ENCODE assay signal across 9 mouse cellular contexts in genomic region chr7:90128631-90129200, GRCm38 (mm10). TPM values are rescaled to one million over a fixed set of nuclear protein-coding genes. Genes with fewer than 3 reads are reported as not detected.
DNase-seq lines count a peak whose midpoint lies in the region; ATAC-seq and TF ChIP-seq lines count a peak whose summit lies in the region.
"Had no signal": no experiment of that assay in that cellular context is flagged by ENCODE, and none has a peak within 500 bp of the region (broad histone marks: within the 10 kb centered on the region; RNA-seq: fewer than 3 reads in every experiment).

No protein-coding gene starts in this region.

- 0 out of 2 replicates have a peak, but pooled peaks cover 2% of the 10 kb centered on the region for H3K9me3 ChIP-seq in heart, embryonic 12.5 days (replicated peaks)
- H3K9me3 ChIP-seq in ES-Bruce4 (replicated peaks; ENCODE audit: control insufficient read depth, insufficient read depth, low read length, poor library complexity, severe bottlenecking): no peaks in the 10 kb centered on the region
- H3K9me3 ChIP-seq in forebrain, embryonic 12.5 days: no peaks in the 10 kb centered on the region
- no peaks in the 10 kb centered on the region for H3K9me3 ChIP-seq in liver, embryonic 13.5 days (replicated peaks)
- H3K9me3 ChIP-seq: G1E had no signal

- no peak overlapping the region for H3K9ac ChIP-seq in heart, embryonic 12.5 days
- peak overlapping the region; percentile 96 for H3K9ac ChIP-seq in ES-Bruce4 (ENCODE audit: low read depth, poor library complexity, severe bottlenecking)
- H3K9ac ChIP-seq in forebrain, embryonic 12.5 days: peak overlapping the region; percentile 97; the same call in 1 of the 2 replicates
- H3K9ac ChIP-seq in liver, embryonic 13.5 days: peak overlapping the region; percentile 99

- peak overlapping the region; percentile 96 for H3K4me3 ChIP-seq in heart, embryonic 12.5 days
- no peak overlapping the region for H3K4me3 ChIP-seq in ES-Bruce4 (ENCODE audit: low read depth, low read length)
- peak overlapping the region; percentile 82 for H3K4me3 ChIP-seq in forebrain, embryonic 12.5 days (replicated peaks)
- H3K4me3 ChIP-seq in liver, embryonic 13.5 days (replicated peaks): peak overlapping the region; percentile 98

- peaks cover 13% of the 10 kb centered on the region for H3K4me1 ChIP-seq in heart, embryonic 12.5 days (replicated peaks)
- no peaks in the 10 kb centered on the region for H3K4me1 ChIP-seq in ES-Bruce4 (ENCODE audit: control insufficient read depth, insufficient read depth, low read length)
- H3K4me1 ChIP-seq in forebrain, embryonic 12.5 days: peaks cover 15% of the 10 kb centered on the region
- peaks cover 33% of the 10 kb centered on the region for H3K4me1 ChIP-seq in liver, embryonic 13.5 days (replicated peaks)

- 61% methylated on average over 8 of the region's 8 CpGs for WGBS in heart, embryonic 12.5 days
- 78% methylated on average over 8 of the region's 8 CpGs for WGBS in forebrain, embryonic 12.5 days
- 58% methylated on average over 8 of the region's 8 CpGs for WGBS in liver, embryonic 13.5 days (ENCODE audit: insufficient replicate concordance)

- no peaks in the 10 kb centered on the region for H3K27me3 ChIP-seq in heart, embryonic 12.5 days (replicated peaks)
- H3K27me3 ChIP-seq in ES-Bruce4 (ENCODE audit: control insufficient read depth, insufficient read depth, low read length, poor library complexity, severe bottlenecking): no peaks in the 10 kb centered on the region
- no peaks in the 10 kb centered on the region for H3K27me3 ChIP-seq in forebrain, embryonic 12.5 days
- no peaks in the 10 kb centered on the region for H3K27me3 ChIP-seq in liver, embryonic 13.5 days

- no peak for DNase-seq in heart, adult 18-20 months
- no peak for DNase-seq in liver, embryonic 13.5 days
- no peak for DNase-seq in adrenal gland, adult 2 months
- DNase-seq in urinary bladder, postnatal 25 days (ENCODE audit: low spot score): no peak
- no peak for DNase-seq in T-cell, adult 2 months (ENCODE audit: low spot score)

- H3K36me3 ChIP-seq in heart, embryonic 12.5 days: peaks cover 3% of the 10 kb centered on the region; the same call in 1 of the 2 replicates
- H3K36me3 ChIP-seq in ES-Bruce4 (ENCODE audit: control insufficient read depth, insufficient read depth, low read length, poor library complexity, severe bottlenecking): no peaks in the 10 kb centered on the region
- no peaks in the 10 kb centered on the region for H3K36me3 ChIP-seq in forebrain, embryonic 12.5 days (replicated peaks)
- H3K36me3 ChIP-seq in liver, embryonic 13.5 days: no peaks in the 10 kb centered on the region
- H3K36me3 ChIP-seq: G1E had no signal

- no peak for TF ChIP-seq CTCF in ES-Bruce4 (IDR thresholded peaks at IDR 0.05; ENCODE audit: low read depth, low read length)

- no peak for TF ChIP-seq POLR2A in ES-Bruce4 (IDR thresholded peaks at IDR 0.05; ENCODE audit: insufficient read depth, low read length)

- peak overlapping the region; percentile 69 for H3K4me2 ChIP-seq in heart, embryonic 12.5 days
- peak overlapping the region; percentile 86 for H3K4me2 ChIP-seq in forebrain, embryonic 12.5 days
- H3K4me2 ChIP-seq in liver, embryonic 13.5 days: peak overlapping the region; percentile 87

- H3K27ac ChIP-seq in heart, embryonic 12.5 days (ENCODE audit: poor library complexity, severe bottlenecking): peak overlapping the region; percentile 99
- no peak overlapping the region for H3K27ac ChIP-seq in ES-Bruce4 (ENCODE audit: insufficient read depth, low read length)
- peak overlapping the region; percentile 94; the same call in 1 of the 2 replicates for H3K27ac ChIP-seq in forebrain, embryonic 12.5 days
- H3K27ac ChIP-seq in liver, embryonic 13.5 days: peak overlapping the region; percentile 99

- TF ChIP-seq EP300 in ES-Bruce4 (IDR thresholded peaks at IDR 0.05; ENCODE audit: insufficient read depth, low read depth, low read length): no peak

- no peak for ATAC-seq in heart, embryonic 12.5 days (ENCODE audit: insufficient number of reproducible peaks, low FRiP score)
- no peak for ATAC-seq in forebrain, embryonic 12.5 days (ENCODE audit: low FRiP score)
- no peak for ATAC-seq in liver, embryonic 13.5 days (ENCODE audit: low read depth)

RNA-seq across cellular contexts. Expression of gene Picalm, which starts 1.3 kb away (rescaled TPM):
- polyA plus RNA-seq in heart, embryonic 12.5 days (2016; fragmentation: Nextera tagmentation; extraction: Ambion mirVana): 38.8 and 40.7 TPM in 2 replicates
- total RNA-seq in heart, adult 18-20 months (2021): 100 to 1,000 TPM; 114 to 129 TPM
- polyA plus RNA-seq in ES-Bruce4 (2011; ENCODE audit: insufficient read depth, insufficient read length, low read depth, missing spikeins): 175 and 177 TPM in 2 replicates
- polyA plus RNA-seq in forebrain, embryonic 12.5 days (2016; fragmentation: Nextera tagmentation; extraction: Ambion mirVana): 43.9 and 47.6 TPM in 2 replicates
- 51.1 and 58.4 TPM in 2 replicates for polyA plus RNA-seq in liver, embryonic 13.5 days (2015; fragmentation: Nextera tagmentation; extraction: Ambion mirVana)
- total RNA-seq in adrenal gland, adult 2 months (2021): 100 to 1,000 TPM; 153 to 160 TPM
- polyA plus RNA-seq in adrenal gland, adult 2 months (2012; rRNA removed): 51.4 and 53.3 TPM in 2 replicates
